Mouse (Mus musculus): ENCODE results near the gene Slc25a19. TPM values are rescaled to one million over a fixed set of nuclear protein-coding genes. Genes with fewer than 3 reads are reported as not detected.

Gene Slc25a19
- polyA plus RNA-seq, 1 experiment from 2014 or later: 24.9 TPM

GRCm38 (mm10) chr11:115603128-115603475 lies 25.0 kb downstream of the Slc25a19 start:
- no peak; the same call in 1 of the 2 replicates for ATAC-seq (ENCODE audit: low FRiP score)
- no peaks in the 10 kb centered on the region for H3K27me3 ChIP-seq (ENCODE audit: control insufficient read depth, insufficient read depth, low read length)
- peaks cover 7% of the 10 kb centered on the region; the same call in 1 of the 2 replicates for H3K36me3 ChIP-seq (ENCODE audit: control insufficient read depth, insufficient read depth, low read length)
- H3K4me2 ChIP-seq (replicated peaks; ENCODE audit: low read depth, low read length): peak overlapping the region; percentile 89
- peak overlapping the region; percentile 81 for H3K27ac ChIP-seq (ENCODE audit: low read depth, low read length)
- H3K9ac ChIP-seq (ENCODE audit: low read depth, low read length): peak overlapping the region; percentile 96
- H3K4me1 ChIP-seq (replicated peaks; ENCODE audit: control insufficient read depth, insufficient read depth, low read length): peaks cover 10% of the 10 kb centered on the region
- no peaks in the 10 kb centered on the region for H3K9me3 ChIP-seq (ENCODE audit: control insufficient read depth, low read length)
- WGBS: 6% methylated on average over 15 of the region's 15 CpGs
- peak overlapping the region; percentile 99 for H3K4me3 ChIP-seq (ENCODE audit: low read depth, low read length)
- DNase-seq (ENCODE audit: low spot score): no peak

- no peaks in the 10 kb centered on the region for H3K9me3 ChIP-seq (ENCODE audit: control insufficient read depth, low read length)
- no peaks in the 10 kb centered on the region for H3K36me3 ChIP-seq (ENCODE audit: control insufficient read depth, insufficient read depth, low read length)
- WGBS: 92% methylated on average over 4 of the region's 4 CpGs
- no peak overlapping the region for H3K4me2 ChIP-seq (replicated peaks; ENCODE audit: low read depth, low read length)
- H3K27ac ChIP-seq (ENCODE audit: low read depth, low read length): no peak overlapping the region
- no peaks in the 10 kb centered on the region for H3K27me3 ChIP-seq (ENCODE audit: control insufficient read depth, insufficient read depth, low read length)
- no peak overlapping the region for H3K9ac ChIP-seq (ENCODE audit: low read depth, low read length)
- ATAC-seq (ENCODE audit: low FRiP score) (no peak), DNase-seq (ENCODE audit: low spot score) (no peak)
- H3K4me3 ChIP-seq (ENCODE audit: low read depth, low read length): no peak overlapping the region
- H3K4me1 ChIP-seq (replicated peaks; ENCODE audit: control insufficient read depth, insufficient read depth, low read length): peaks cover 10% of the 10 kb centered on the region
Observed at GRCm38 (mm10) chr11:115601174-115601573, 26.9 kb downstream of the Slc25a19 start.

- 97% methylated on average over 15 of the region's 15 CpGs for WGBS
- Histone ChIP-seq H3K9ac (ENCODE audit: low read depth, low read length) (no peak overlapping the region), H3K4me2 (replicated peaks; ENCODE audit: low read depth, low read length) (no peak overlapping the region), H3K27me3 (ENCODE audit: control insufficient read depth, insufficient read depth, low read length) (no peaks in the 10 kb centered on the region), H3K4me1 (replicated peaks; ENCODE audit: control insufficient read depth, insufficient read depth, low read length) (peaks cover 10% of the 10 kb centered on the region), H3K4me3 (ENCODE audit: low read depth, low read length) (no peak overlapping the region), H3K9me3 (ENCODE audit: control insufficient read depth, low read length) (no peaks in the 10 kb centered on the region), H3K36me3 (ENCODE audit: control insufficient read depth, insufficient read depth, low read length) (no peaks in the 10 kb centered on the region), H3K27ac (ENCODE audit: low read depth, low read length) (no peak overlapping the region)
- no peak for DNase-seq (ENCODE audit: low spot score)
- no peak for ATAC-seq (ENCODE audit: low FRiP score)
Observed at GRCm38 (mm10) chr11:115600743-115601142, 27.4 kb downstream of the Slc25a19 start.

- ATAC-seq (ENCODE audit: low FRiP score) (no peak), DNase-seq (ENCODE audit: low spot score) (no peak)
- Histone ChIP-seq H3K9me3 (ENCODE audit: control insufficient read depth, low read length) (no peaks in the 10 kb centered on the region), H3K36me3 (ENCODE audit: control insufficient read depth, insufficient read depth, low read length) (no peaks in the 10 kb centered on the region), H3K27me3 (ENCODE audit: control insufficient read depth, insufficient read depth, low read length) (no peaks in the 10 kb centered on the region), H3K4me3 (ENCODE audit: low read depth, low read length) (no peak overlapping the region), H3K4me1 (replicated peaks; ENCODE audit: control insufficient read depth, insufficient read depth, low read length) (peaks cover 6% of the 10 kb centered on the region), H3K27ac (ENCODE audit: low read depth, low read length) (no peak overlapping the region), H3K4me2 (replicated peaks; ENCODE audit: low read depth, low read length) (no peak overlapping the region), H3K9ac (ENCODE audit: low read depth, low read length) (no peak overlapping the region)
- 93% methylated on average over 7 of the region's 7 CpGs for WGBS
Observed at GRCm38 (mm10) chr11:115599722-115600121, 28.4 kb downstream of the Slc25a19 start.

- Histone ChIP-seq H3K27me3 (ENCODE audit: control insufficient read depth, insufficient read depth, low read length) (no peaks in the 10 kb centered on the region), H3K4me1 (replicated peaks; ENCODE audit: control insufficient read depth, insufficient read depth, low read length) (peaks cover 4% of the 10 kb centered on the region), H3K4me2 (replicated peaks; ENCODE audit: low read depth, low read length) (no peak overlapping the region), H3K36me3 (ENCODE audit: control insufficient read depth, insufficient read depth, low read length) (peaks cover 6% of the 10 kb centered on the region; the same call in 1 of the 2 replicates), H3K4me3 (ENCODE audit: low read depth, low read length) (no peak overlapping the region), H3K27ac (ENCODE audit: low read depth, low read length) (no peak overlapping the region), H3K9me3 (ENCODE audit: control insufficient read depth, low read length) (no peaks in the 10 kb centered on the region), H3K9ac (ENCODE audit: low read depth, low read length) (no peak overlapping the region)
- WGBS: 97% methylated on average over 4 of the region's 4 CpGs
- ATAC-seq (ENCODE audit: low FRiP score) (no peak), DNase-seq (ENCODE audit: low spot score) (no peak)
Observed at GRCm38 (mm10) chr11:115598309-115598708, 29.8 kb downstream of the Slc25a19 start.

- Histone ChIP-seq H3K9me3 (ENCODE audit: control insufficient read depth, low read length) (no peaks in the 10 kb centered on the region), H3K4me1 (replicated peaks; ENCODE audit: control insufficient read depth, insufficient read depth, low read length) (no peaks in the 10 kb centered on the region), H3K4me2 (replicated peaks; ENCODE audit: low read depth, low read length) (no peak overlapping the region), H3K27ac (ENCODE audit: low read depth, low read length) (no peak overlapping the region), H3K36me3 (ENCODE audit: control insufficient read depth, insufficient read depth, low read length) (peaks cover 12% of the 10 kb centered on the region; the same call in 1 of the 2 replicates), H3K9ac (ENCODE audit: low read depth, low read length) (no peak overlapping the region), H3K4me3 (ENCODE audit: low read depth, low read length) (no peak overlapping the region), H3K27me3 (ENCODE audit: control insufficient read depth, insufficient read depth, low read length) (no peaks in the 10 kb centered on the region)
- no peak for DNase-seq (ENCODE audit: low spot score)
- ATAC-seq (ENCODE audit: low FRiP score): no peak
- WGBS: 98% methylated on average over 3 of the region's 3 CpGs
Observed at GRCm38 (mm10) chr11:115595209-115595608, 32.9 kb downstream of the Slc25a19 start.

- DNase-seq (ENCODE audit: low spot score) (no peak), ATAC-seq (ENCODE audit: low FRiP score) (no peak)
- no peak overlapping the region for H3K4me2 ChIP-seq (replicated peaks; ENCODE audit: low read depth, low read length)
- no peaks in the 10 kb centered on the region for H3K27me3 ChIP-seq (ENCODE audit: control insufficient read depth, insufficient read depth, low read length)
- no peak overlapping the region for H3K4me3 ChIP-seq (ENCODE audit: low read depth, low read length)
- no peaks in the 10 kb centered on the region for H3K4me1 ChIP-seq (replicated peaks; ENCODE audit: control insufficient read depth, insufficient read depth, low read length)
- 77% methylated on average over 2 of the region's 2 CpGs for WGBS
- H3K36me3 ChIP-seq (ENCODE audit: control insufficient read depth, insufficient read depth, low read length): peaks cover 27% of the 10 kb centered on the region
- H3K9me3 ChIP-seq (ENCODE audit: control insufficient read depth, low read length): no peaks in the 10 kb centered on the region
- H3K27ac ChIP-seq (ENCODE audit: low read depth, low read length): no peak overlapping the region
- no peak overlapping the region for H3K9ac ChIP-seq (ENCODE audit: low read depth, low read length)
Observed at GRCm38 (mm10) chr11:115590526-115591075, 37.5 kb downstream of the Slc25a19 start.

- H3K4me3 ChIP-seq (ENCODE audit: low read depth, low read length): no peak overlapping the region
- no peak overlapping the region for H3K27ac ChIP-seq (ENCODE audit: low read depth, low read length)
- H3K36me3 ChIP-seq (ENCODE audit: control insufficient read depth, insufficient read depth, low read length): peaks cover 35% of the 10 kb centered on the region
- 83% methylated on average over 9 of the region's 9 CpGs for WGBS
- H3K4me1 ChIP-seq (replicated peaks; ENCODE audit: control insufficient read depth, insufficient read depth, low read length): no peaks in the 10 kb centered on the region
- no peaks in the 10 kb centered on the region for H3K9me3 ChIP-seq (ENCODE audit: control insufficient read depth, low read length)
- no peak overlapping the region for H3K4me2 ChIP-seq (replicated peaks; ENCODE audit: low read depth, low read length)
- no peak for DNase-seq (ENCODE audit: low spot score)
- no peak for ATAC-seq (ENCODE audit: low FRiP score)
- H3K9ac ChIP-seq (ENCODE audit: low read depth, low read length): no peak overlapping the region
- H3K27me3 ChIP-seq (ENCODE audit: control insufficient read depth, insufficient read depth, low read length): no peaks in the 10 kb centered on the region
Observed at GRCm38 (mm10) chr11:115587984-115588383, 40.1 kb downstream of the Slc25a19 start.

GRCm38 (mm10) chr11:115586403-115586802 lies 41.7 kb downstream of the Slc25a19 start:
- WGBS: 93% methylated on average over 9 of the region's 9 CpGs
- ATAC-seq (ENCODE audit: low FRiP score): no peak

More at GRCm38 (mm10) chr11:115586403-115586802, 41.7 kb downstream of the Slc25a19 start:
- no peaks in the 10 kb centered on the region for H3K9me3 ChIP-seq (ENCODE audit: control insufficient read depth, low read length)
- H3K4me1 ChIP-seq (replicated peaks; ENCODE audit: control insufficient read depth, insufficient read depth, low read length): no peaks in the 10 kb centered on the region
- H3K36me3 ChIP-seq (ENCODE audit: control insufficient read depth, insufficient read depth, low read length): peaks cover 36% of the 10 kb centered on the region
- no peak overlapping the region for H3K27ac ChIP-seq (ENCODE audit: low read depth, low read length)
- no peak for DNase-seq (ENCODE audit: low spot score)
- H3K4me3 ChIP-seq (ENCODE audit: low read depth, low read length): no peak overlapping the region
- no peak overlapping the region for H3K4me2 ChIP-seq (replicated peaks; ENCODE audit: low read depth, low read length)
- H3K9ac ChIP-seq (ENCODE audit: low read depth, low read length): no peak overlapping the region
- H3K27me3 ChIP-seq (ENCODE audit: control insufficient read depth, insufficient read depth, low read length): no peaks in the 10 kb centered on the region

Measured in hindbrain, embryonic 11.5 days (tissue).